Mouse (Mus musculus) neural tube, embryonic 11.5 days (tissue): ENCODE results near the gene Kcp. TPM values are rescaled to one million over a fixed set of nuclear protein-coding genes. Genes with fewer than 3 reads are reported as not detected.
A peak's percentile ranks its signal among the peaks of the same experiment; 100 is the strongest.

Experiments used
- ATAC-seq: fragments of 200-750 bp; cut with Nextera tagmentation; 2 replicates; pipeline ENCODE4 v1.8.0; 2017; ENCODE audit warnings: moderate number of reproducible peaks, mild to moderate bottlenecking, moderate TSS enrichment, moderate library complexity; ENCODE audit not compliant: insufficient read depth, low FRiP score, low TSS enrichment
- DNase-seq: peaks from one replicate; pipeline ENCODE4 v3.0.0-alpha.2; 2015; ENCODE audit warnings: low spot score
- H3K27ac ChIP-seq: fragments of 300-500 bp; sonication (generic); 2 replicates; pipeline ENCODE4 v1.5.1; 2014; ENCODE audit warnings: low read depth, mild to moderate bottlenecking, low read length
- H3K27me3 ChIP-seq: fragments of 300-500 bp; sonication (generic); 2 replicates; pipeline ENCODE4 v1.6.1; 2014; ENCODE audit warnings: mild to moderate bottlenecking, low read length, mixed read lengths; ENCODE audit not compliant: control insufficient read depth, insufficient read depth
- H3K36me3 ChIP-seq: fragments of 300-500 bp; sonication (generic); 2 replicates; pipeline ENCODE4 v1.6.1; 2014; ENCODE audit warnings: mild to moderate bottlenecking, low read length, moderate library complexity, mixed read lengths; ENCODE audit not compliant: control insufficient read depth, insufficient read depth
- H3K4me1 ChIP-seq: fragments of 300-500 bp; sonication (generic); 2 replicates; pipeline ENCODE4 v1.6.1; 2014; ENCODE audit warnings: low read length, mixed read lengths; ENCODE audit not compliant: control insufficient read depth, insufficient read depth
- H3K4me2 ChIP-seq: fragments of 300-500 bp; sonication (generic); 2 replicates; pipeline ENCODE4 v1.6.1; 2014; ENCODE audit warnings: low read depth, mild to moderate bottlenecking, moderate library complexity
- H3K4me3 ChIP-seq: fragments of 300-500 bp; sonication (generic); 2 replicates; pipeline ENCODE4 v1.5.1; 2014; ENCODE audit warnings: low read depth, low read length
- H3K9ac ChIP-seq: fragments of 300-500 bp; sonication (generic); 2 replicates; pipeline ENCODE4 v1.6.1; 2014; ENCODE audit warnings: mild to moderate bottlenecking, low read length
- H3K9me3 ChIP-seq: fragments of 300-500 bp; sonication (generic); 2 replicates; pipeline ENCODE4 v1.6.1; 2016; ENCODE audit warnings: low read length; ENCODE audit not compliant: control insufficient read depth
- WGBS: fragments of 180-500 bp; shearing (Covaris S2); extraction: QIAGEN DNeasy Blood & Tissue Kit; methylation state at CpG from one replicate; pipeline ENCODE4 v1.1.7; 2014; 5-methylcytosine and 5-hydroxymethylcytosine counted together
- polyA plus RNA-seq: library from polyadenylated mRNA; unstranded; fragments of >200 nt; fragmentation: Nextera tagmentation; extraction: Ambion mirVana; gene quantifications from 2 replicates; pipeline ENCODE4 v1.2.1, GENCODE M21; 2014

Gene Kcp
- polyA plus RNA-seq, 1 experiment from 2014 or later: 13.1 TPM

GRCm38 (mm10) chr6:29461502-29461901, 46.2 kb downstream of the Kcp start:
- 67% methylated on average over 7 of the region's 7 CpGs for WGBS
- no peak for ATAC-seq
- DNase-seq: no peak

DNA sequence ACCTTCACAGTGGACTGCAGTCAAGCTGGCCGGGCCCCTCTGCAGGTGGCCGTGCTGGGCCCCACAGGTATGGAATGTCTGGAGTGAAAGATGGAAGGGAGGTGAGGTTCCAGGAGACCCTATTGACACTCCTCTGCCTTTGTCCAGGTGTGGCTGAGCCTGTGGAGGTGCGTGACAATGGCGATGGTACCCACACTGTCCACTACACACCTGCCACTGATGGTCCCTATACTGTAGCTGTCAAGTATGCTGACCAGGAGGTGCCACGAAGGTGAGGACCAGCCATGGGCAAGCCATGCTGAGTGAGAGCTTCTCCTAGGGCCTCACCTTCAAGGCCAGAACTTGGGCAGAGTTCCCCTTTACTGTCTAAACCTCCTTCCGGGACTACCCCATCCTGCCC, 57.1 kb downstream of the Kcp start:
- Histone ChIP-seq H3K9me3 (no peaks in the 10 kb centered on the region), H3K4me1 (no peaks in the 10 kb centered on the region), H3K27me3 (no peaks in the 10 kb centered on the region), H3K36me3 (no peaks in the 10 kb centered on the region; the same call in 1 of the 2 replicates), H3K4me3 (no peak overlapping the region), H3K9ac (no peak overlapping the region), H3K4me2 (no peak overlapping the region), H3K27ac (no peak overlapping the region)
- DNase-seq (no peak), ATAC-seq (no peak)
- WGBS: 93% methylated on average over 6 of the region's 6 CpGs

More at GRCm38 (mm10) chr6:29461502-29461901, 46.2 kb downstream of the Kcp start:
- no peaks in the 10 kb centered on the region for H3K27me3 ChIP-seq
- H3K9ac ChIP-seq: no peak overlapping the region
- H3K27ac ChIP-seq: no peak overlapping the region
- no peaks in the 10 kb centered on the region for H3K9me3 ChIP-seq
- no peak overlapping the region for H3K4me2 ChIP-seq
- no peaks in the 10 kb centered on the region for H3K36me3 ChIP-seq
- no peak overlapping the region for H3K4me3 ChIP-seq
- no peaks in the 10 kb centered on the region for H3K4me1 ChIP-seq

DNA sequence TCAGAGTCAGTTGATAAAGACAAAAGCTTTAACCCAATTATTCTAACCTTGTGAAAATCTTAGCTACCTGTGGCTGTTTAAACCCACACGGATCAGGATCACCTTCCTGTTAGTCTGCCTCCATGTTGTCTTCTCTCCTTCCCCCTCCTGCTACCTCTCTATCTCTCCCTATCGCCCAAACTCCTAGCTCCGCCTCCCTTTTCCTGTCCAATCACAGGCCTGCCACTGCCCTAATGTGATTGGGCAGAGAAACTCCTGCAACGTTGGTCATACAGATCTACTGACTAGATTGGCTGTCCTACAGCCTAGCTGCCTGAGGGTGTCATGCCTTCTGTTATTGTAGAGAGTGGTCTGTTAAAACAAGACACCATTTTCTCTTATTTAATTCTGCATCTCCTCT, 57.9 kb downstream of the Kcp start:
- WGBS: 33% methylated on average over 4 of the region's 4 CpGs
- DNase-seq: no peak
- Histone ChIP-seq H3K4me1 (no peaks in the 10 kb centered on the region), H3K4me2 (no peak overlapping the region), H3K9me3 (no peaks in the 10 kb centered on the region), H3K27ac (no peak overlapping the region), H3K27me3 (no peaks in the 10 kb centered on the region), H3K9ac (no peak overlapping the region), H3K36me3 (no peaks in the 10 kb centered on the region; the same call in 1 of the 2 replicates), H3K4me3 (no peak overlapping the region)
- no peak for ATAC-seq

DNA sequence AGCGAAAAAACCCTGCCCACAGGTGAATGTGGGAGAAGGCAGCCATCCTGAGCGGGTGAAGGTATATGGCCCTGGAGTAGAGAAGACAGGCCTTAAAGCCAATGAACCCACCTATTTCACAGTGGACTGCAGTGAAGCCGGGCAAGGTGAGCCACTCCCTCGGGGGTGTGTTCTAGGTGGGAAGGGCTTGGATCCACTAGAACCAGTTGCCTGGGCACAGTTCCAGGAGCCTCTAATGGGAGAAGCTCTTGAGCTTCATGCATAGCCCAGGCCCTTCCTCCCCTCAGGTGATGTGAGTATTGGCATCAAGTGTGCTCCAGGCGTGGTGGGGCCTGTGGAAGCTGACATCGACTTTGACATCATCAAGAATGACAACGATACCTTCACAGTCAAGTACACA, 62.4 kb downstream of the Kcp start:
- 97% methylated on average over 7 of the region's 7 CpGs for WGBS
- H3K27ac ChIP-seq: no peak overlapping the region

DNA sequence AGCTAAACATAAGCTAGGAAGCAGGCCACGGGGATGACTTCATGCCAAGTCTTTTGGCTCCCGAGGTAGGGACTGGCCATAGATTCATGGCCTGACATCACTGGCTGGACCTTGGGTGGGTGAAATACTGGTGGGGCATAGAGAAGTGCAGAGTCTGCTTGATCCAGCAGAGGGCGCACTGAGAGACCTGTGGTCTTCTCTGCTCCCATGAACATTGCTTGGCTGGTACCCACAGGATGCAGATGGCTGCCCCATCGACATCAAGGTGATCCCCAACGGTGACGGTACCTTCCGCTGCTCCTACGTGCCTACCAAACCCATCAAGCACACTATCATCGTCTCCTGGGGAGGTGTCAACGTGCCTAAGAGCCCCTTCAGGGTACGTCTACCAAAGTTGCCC, 63.0 kb downstream of the Kcp start:
- Histone ChIP-seq H3K27ac (no peak overlapping the region), H3K4me3 (no peak overlapping the region), H3K9ac (no peak overlapping the region), H3K36me3 (no peaks in the 10 kb centered on the region; the same call in 1 of the 2 replicates), H3K9me3 (no peaks in the 10 kb centered on the region), H3K4me2 (no peak overlapping the region), H3K4me1 (no peaks in the 10 kb centered on the region), H3K27me3 (no peaks in the 10 kb centered on the region)
- no peak for DNase-seq
- WGBS: 74% methylated on average over 11 of the region's 11 CpGs
- ATAC-seq: no peak

More for the DNA sequence above, 62.4 kb downstream of the Kcp start:
- Histone ChIP-seq H3K4me3 (no peak overlapping the region), H3K4me2 (no peak overlapping the region), H3K9me3 (no peaks in the 10 kb centered on the region), H3K36me3 (no peaks in the 10 kb centered on the region; the same call in 1 of the 2 replicates), H3K4me1 (no peaks in the 10 kb centered on the region), H3K9ac (no peak overlapping the region), H3K27me3 (no peaks in the 10 kb centered on the region)
- no peak for ATAC-seq
- no peak for DNase-seq

DNA sequence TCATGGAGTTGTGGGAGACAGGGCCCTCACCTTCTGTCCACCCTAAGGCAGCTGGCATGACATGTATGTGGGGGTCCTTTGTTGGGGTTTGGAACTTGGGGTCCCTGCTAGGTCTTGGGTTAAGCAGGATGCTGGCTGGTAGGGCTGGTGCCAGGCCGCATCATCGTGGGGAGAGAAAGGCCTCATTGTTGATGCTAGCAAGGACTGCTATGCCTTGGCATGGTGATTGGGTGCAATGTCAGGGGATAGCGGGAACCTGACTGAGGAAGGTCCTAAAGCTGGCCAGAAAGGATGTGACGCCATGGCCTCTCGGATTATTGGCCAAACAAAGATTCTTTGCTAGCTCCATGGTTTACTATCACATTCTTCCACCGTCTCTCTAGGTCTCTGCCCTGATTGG, 68.0 kb downstream of the Kcp start:
- Histone ChIP-seq H3K4me1 (peaks cover 20% of the 10 kb centered on the region), H3K27me3 (peaks cover 5% of the 10 kb centered on the region; the same call in 1 of the 2 replicates)

DNA sequence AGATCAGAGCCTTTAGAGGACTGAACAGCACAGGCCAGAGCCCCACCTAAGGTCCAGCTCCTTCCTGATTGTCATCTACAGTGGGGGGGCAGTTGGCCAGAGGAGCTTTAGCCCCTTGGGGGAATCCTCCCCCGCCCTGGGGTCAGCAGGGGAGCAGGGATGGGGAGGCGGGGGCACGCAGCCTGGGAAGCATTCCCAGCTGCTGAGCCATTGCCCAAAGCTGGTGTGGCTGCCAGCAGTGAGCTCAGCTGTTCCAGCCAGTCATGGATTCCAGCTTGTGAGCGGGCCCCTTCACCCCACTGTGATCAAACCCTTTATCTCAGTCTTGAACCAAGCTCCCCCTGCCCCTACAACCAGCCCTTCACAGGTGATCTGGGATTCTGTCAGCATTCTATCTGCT, 68.5 kb downstream of the Kcp start:
- DNase-seq: no peak
- peaks cover 11% of the 10 kb centered on the region for H3K27me3 ChIP-seq

More for the DNA sequence above, 68.0 kb downstream of the Kcp start:
- Histone ChIP-seq H3K4me2 (no peak overlapping the region), H3K4me3 (no peak overlapping the region), H3K27ac (no peak overlapping the region), H3K36me3 (no peaks in the 10 kb centered on the region; the same call in 1 of the 2 replicates), H3K9me3 (no peaks in the 10 kb centered on the region), H3K9ac (no peak overlapping the region)
- DNase-seq: no peak
- WGBS: 94% methylated on average over 6 of the region's 6 CpGs
- ATAC-seq: no peak

DNA sequence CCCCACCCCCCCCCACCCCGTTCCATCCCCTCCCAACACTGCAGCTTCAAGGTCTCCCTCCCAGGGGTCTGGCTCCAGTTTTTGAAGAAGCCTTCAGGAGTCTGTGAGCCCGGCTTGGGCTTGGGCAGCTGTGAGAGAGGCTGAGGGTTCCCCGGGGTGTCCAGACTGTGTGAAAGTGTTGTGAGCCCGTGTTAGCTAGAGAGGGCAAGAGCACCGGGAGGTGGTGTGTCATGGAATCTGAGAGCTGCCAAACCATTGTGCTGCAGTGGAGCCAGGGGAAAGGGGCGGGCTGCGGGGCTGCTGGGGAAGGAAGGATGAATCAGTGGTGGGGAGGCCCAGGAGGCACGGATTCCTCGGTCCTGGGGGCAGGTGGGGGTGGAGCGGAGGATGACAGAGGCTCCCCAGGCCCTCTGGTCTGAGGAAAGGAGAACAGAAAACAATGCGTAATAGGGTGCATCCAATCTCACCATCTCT, 71.3 kb downstream of the Kcp start:
- ATAC-seq (peak; percentile 15), DNase-seq (peak; percentile 29)
- H3K27me3 ChIP-seq: peaks cover 30% of the 10 kb centered on the region
- WGBS: 7% methylated on average over 11 of the region's 11 CpGs
- peak overlapping the region; percentile 62 for H3K4me2 ChIP-seq
- H3K9ac ChIP-seq: peak overlapping the region; percentile 29
- 0 out of 2 replicates have a peak overlapping the region, but pooled peaks have one; percentile 2 for H3K4me3 ChIP-seq
- H3K36me3 ChIP-seq: no peaks in the 10 kb centered on the region; the same call in 1 of the 2 replicates
- peak overlapping the region; percentile 70 for H3K27ac ChIP-seq
- H3K9me3 ChIP-seq: no peaks in the 10 kb centered on the region
- peaks cover 30% of the 10 kb centered on the region for H3K4me1 ChIP-seq

More for the DNA sequence above, 68.5 kb downstream of the Kcp start:
- Histone ChIP-seq H3K9ac (no peak overlapping the region), H3K36me3 (no peaks in the 10 kb centered on the region; the same call in 1 of the 2 replicates), H3K27ac (no peak overlapping the region), H3K4me1 (peaks cover 23% of the 10 kb centered on the region), H3K4me2 (no peak overlapping the region), H3K9me3 (no peaks in the 10 kb centered on the region), H3K4me3 (no peak overlapping the region)
- ATAC-seq: no peak
- WGBS: 88% methylated on average over 4 of the region's 4 CpGs

GRCm38 (mm10) chr6:29435940-29436451, 71.8 kb downstream of the Kcp start:
- H3K4me3 ChIP-seq: peak overlapping the region; percentile 40; the same call in 1 of the 2 replicates
- no peaks in the 10 kb centered on the region; the same call in 1 of the 2 replicates for H3K36me3 ChIP-seq
- peaks cover 30% of the 10 kb centered on the region for H3K27me3 ChIP-seq
- H3K4me2 ChIP-seq: peak overlapping the region; percentile 62
- DNase-seq (peak; percentile 59), ATAC-seq (peak; percentile 61)
- peak overlapping the region; percentile 70 for H3K27ac ChIP-seq
- peak overlapping the region; percentile 2 for H3K9ac ChIP-seq
- H3K9me3 ChIP-seq: no peaks in the 10 kb centered on the region
- H3K4me1 ChIP-seq: peaks cover 30% of the 10 kb centered on the region
- 8% methylated on average over 6 of the region's 6 CpGs for WGBS
